Mouse (Mus musculus): ENCODE results near the gene Atp5d. TPM values are rescaled to one million over a fixed set of nuclear protein-coding genes. Genes with fewer than 3 reads are reported as not detected.

Gene Atp5d
- total RNA-seq, 2 experiments from 2014 or later = 1,252 to 1,264 TPM

DNA sequence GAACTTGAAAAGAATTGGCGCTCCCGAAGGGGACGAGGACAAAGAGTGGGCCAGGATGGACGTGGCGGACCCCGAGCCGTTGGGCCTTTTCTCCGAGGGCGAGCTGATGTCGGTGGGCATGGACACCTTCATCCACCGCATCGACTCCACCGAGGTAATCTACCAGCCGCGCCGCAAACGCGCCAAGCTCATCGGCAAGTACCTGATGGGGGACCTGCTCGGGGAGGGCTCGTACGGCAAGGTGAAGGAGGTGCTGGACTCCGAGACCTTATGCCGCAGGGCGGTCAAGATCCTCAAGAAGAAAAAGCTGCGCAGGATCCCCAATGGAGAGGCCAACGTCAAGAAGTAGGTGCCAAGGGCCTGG, 21.9 kb upstream of the Atp5d start:
- DNase-seq (ENCODE audit: low spot score) = no peak
- intact Hi-C loops (cut with DNase I) = loop anchor here (2.0 kb wide), 2 partner anchors 26 to 190 kb away; partner anchors contain the start of gene Arid3a

DNA sequence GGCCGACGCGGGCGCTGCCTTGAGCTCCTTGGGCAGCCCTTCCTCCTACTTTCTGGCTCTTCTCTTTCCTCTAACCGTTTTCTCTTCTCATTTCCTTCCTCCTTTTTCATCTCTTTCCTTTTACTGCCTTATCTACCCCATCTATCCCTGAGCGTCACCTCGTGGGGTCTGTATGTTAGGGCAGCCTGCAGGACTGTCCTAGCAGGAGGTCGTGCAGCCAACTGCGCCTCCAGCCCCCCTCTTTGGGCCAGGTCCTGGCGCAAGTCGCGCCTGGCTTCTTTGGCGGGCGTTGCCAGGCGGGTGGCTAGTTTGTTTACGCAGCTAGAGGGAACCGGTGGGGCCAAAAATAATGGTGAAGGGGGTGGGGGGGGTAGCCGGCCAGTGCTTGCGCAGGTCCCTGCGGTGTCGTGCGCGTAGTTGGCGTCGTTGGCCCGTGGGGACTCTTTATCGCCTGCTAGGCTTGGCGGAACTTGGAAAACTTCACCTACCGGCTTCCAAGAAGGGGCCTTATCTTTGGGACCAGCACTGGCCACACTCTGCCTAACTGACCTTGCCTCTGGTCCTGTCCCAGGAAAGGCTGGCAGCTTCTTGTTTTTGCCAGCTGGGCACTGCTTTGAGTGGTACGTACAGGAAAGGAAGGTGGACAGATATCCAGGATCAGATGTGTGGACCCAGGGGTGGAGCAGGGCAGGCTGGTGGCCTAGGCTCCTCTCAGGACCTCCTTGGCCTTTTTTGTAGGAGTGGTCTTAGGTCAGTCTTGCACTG, 21.3 kb upstream of the Atp5d start:
- intact Hi-C loops (cut with DNase I) = loop anchor here (2.0 kb wide), 2 partner anchors 26 to 190 kb away; partner anchors contain the start of gene Arid3a
- DNase-seq (ENCODE audit: low spot score) = peak; percentile 63

DNA sequence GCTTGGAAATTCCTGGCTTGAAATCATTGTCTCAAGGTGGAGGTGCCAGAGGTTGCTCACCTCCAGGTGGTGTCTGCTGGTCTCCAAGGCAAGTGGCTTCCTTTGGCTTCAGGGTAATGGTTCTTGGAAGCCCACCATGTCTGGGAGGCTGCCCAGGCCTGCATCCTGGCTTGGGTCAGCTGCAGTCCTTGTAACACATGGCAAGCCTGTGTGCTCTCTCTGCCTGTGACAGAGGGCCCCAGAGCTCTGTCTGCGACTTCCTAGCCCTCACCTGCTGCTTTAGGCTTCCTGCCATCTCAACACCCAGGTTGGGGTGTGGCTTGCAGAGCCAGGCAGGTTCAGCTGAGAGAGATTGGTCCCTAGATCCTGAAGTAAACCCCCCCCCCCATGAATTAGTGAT, 20.7 kb upstream of the Atp5d start:
- intact Hi-C loops (cut with DNase I) = loop anchor here (2.0 kb wide), 2 partner anchors 25 to 191 kb away; partner anchors contain the start of gene Arid3a

DNA sequence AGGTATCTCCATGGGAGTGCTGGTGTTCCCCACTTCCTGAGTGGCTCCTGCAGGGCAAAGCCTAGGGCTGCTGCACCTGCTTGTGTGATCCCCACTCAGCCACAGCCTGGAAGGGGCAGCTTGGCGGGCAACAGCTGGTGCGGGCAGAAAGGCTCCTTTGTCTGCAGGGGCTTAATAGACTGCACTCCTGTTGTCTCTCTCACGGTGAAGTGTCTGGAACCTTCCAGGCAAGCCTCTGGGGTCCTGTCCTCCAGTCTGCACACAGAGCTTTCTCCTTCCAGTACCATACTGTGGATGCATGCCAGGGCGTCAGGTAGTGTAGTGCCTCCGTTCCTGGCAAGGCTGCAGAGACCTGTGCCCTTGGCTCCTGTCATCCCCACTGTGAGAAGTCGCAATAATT, 19.9 kb upstream of the Atp5d start:
- intact Hi-C loops (cut with DNase I) = no loop called here
- no peak for DNase-seq (ENCODE audit: low spot score)

More for the DNA sequence above, 20.7 kb upstream of the Atp5d start:
- DNase-seq (ENCODE audit: low spot score) = no peak

DNA sequence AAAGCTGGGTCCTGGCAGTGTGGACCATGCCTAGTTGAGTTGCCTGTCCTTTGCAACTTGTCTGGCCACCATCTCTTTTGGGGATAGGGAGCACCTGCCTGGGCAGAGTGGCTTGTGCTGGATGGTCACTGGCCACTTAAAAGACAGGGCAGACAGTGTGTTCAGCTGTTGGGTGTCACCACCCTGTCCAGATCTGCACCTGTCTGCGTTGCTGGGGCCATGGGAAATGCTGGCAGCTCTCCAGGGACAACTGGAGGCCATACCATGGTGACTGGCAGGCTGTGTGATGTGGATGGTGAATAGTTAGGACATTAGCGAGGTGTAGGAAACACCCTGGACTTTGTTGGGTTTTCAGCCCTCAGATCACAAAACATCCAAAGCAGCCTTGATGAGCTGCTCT, 18.3 kb upstream of the Atp5d start:
- intact Hi-C loops (cut with DNase I) = no loop called here
- no peak for DNase-seq (ENCODE audit: low spot score)

DNA sequence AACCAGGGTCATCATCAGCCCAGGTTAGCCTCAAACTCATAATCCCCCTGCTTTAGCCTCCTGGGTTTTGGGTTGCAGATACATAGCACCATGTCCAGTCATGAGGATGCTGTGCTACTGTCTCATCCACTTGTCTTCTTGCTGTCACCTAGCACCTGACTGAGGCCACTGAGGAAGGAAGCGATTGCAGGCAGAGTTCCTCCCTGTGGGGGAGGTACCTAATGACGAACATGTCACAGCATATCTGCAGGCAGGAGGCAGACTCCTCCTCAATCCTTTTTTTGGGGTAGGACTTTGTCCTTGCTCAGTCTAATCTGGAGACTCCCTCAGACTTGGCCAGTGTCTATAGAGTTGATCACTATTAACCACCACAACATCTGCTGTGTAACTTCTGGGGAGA, 16.8 kb upstream of the Atp5d start:
- intact Hi-C loops (cut with DNase I) = no loop called here

DNA sequence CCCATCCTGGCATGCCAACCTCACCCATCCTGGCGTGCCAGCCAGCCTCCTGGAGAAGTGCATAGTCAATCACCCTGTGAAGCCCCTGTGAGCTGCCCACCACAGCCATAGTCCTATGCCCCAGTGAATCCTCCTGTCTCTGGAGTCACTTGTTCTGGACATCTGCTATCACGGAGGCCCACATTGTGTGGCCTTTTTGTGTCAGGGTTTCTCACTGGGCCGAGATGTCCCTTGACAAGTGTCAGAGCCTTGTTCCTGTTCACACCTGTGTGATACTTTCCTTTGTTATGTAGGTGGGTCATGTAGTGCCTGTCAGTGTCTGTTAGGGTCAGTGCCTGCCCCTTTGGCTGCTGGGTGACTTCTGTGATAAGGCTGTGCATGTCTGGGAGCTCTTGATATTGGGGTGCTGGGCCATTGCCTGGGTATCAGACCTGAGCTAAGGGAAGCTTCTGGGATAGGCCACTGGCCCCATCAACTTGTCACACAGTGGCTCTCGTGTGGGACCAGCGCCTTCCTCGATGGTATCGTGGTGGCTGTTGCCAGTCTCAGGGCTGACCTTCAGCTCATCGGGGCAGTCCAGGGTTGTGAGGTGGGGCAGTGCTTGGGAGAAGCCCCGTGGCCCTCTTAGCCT, 14.4 kb upstream of the Atp5d start:
- no peak for DNase-seq (ENCODE audit: low spot score)
- intact Hi-C loops (cut with DNase I) = no loop called here

More for the DNA sequence above, 16.8 kb upstream of the Atp5d start:
- no peak for DNase-seq (ENCODE audit: low spot score)

DNA sequence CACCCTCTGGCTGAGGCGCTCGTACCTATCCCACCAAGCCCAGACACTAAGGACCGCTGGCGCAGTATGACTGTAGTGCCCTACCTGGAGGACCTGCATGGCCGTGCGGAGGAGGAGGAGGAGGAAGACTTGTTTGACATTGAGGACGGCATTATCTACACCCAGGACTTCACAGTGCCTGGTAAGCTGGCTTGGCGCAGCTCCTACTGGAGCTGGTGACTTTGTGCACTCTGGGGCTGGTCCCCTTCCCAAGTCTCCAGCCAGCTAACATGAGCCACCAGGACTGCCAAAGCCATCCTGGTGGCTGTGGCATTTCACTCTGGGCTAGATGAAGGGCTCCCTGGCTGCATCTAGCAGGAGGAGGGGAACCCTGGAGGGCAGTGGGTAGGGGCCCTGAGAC, 10.5 kb upstream of the Atp5d start:
- intact Hi-C loops (cut with DNase I) = no loop called here
- DNase-seq (ENCODE audit: low spot score) = no peak

DNA sequence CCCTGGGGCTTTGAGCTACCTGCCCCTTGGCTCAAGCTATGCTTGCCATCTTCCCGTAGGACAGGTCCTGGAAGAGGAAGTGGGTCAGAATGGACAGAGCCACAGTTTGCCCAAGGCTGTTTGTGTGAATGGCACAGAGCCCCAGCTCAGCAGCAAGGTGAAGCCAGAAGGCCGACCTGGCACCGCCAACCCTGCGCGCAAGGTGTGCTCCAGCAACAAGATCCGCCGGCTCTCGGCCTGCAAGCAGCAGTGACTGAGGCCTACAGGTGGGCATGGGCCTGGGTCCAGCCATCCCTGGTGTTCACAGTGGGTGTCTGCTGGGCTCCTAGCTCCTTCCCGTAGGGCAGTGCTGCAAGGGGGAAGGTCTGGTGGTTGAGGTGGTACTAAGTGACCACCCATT, 8.6 kb upstream of the Atp5d start:
- intact Hi-C loops (cut with DNase I) = no loop called here
- no peak for DNase-seq (ENCODE audit: low spot score)

DNA sequence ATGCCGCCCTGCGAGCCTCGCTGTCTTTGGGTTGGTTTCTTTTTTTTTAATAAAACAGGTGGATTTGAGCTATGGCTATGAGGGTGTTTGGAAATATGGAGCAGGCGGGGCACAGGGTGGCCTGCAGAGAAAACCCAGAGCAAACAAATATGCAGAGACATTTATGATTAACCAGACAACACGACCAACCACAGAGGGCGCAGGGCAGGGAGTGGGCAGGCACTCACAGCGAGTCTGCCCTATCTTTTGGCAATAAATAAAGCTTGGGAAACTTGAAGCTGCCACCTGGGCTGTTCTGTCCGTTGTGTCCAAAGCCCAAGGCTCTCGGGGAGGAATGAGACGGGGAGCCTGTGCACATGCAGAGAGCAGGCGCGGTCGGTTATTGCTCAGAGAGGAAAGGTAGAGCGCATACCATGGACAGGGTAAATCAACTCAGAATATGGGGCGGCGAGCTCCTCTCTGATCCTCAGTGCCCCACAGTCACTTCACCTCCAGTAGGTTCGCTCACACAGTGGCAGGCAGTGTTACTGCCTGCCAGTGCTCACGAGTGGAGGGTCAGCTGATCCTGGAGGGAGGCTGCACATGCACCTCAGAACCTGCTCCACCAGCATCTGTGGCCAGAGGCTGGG, 7.9 kb upstream of the Atp5d start:
- intact Hi-C loops (cut with DNase I) = no loop called here
- DNase-seq (ENCODE audit: low spot score) = no peak

DNA sequence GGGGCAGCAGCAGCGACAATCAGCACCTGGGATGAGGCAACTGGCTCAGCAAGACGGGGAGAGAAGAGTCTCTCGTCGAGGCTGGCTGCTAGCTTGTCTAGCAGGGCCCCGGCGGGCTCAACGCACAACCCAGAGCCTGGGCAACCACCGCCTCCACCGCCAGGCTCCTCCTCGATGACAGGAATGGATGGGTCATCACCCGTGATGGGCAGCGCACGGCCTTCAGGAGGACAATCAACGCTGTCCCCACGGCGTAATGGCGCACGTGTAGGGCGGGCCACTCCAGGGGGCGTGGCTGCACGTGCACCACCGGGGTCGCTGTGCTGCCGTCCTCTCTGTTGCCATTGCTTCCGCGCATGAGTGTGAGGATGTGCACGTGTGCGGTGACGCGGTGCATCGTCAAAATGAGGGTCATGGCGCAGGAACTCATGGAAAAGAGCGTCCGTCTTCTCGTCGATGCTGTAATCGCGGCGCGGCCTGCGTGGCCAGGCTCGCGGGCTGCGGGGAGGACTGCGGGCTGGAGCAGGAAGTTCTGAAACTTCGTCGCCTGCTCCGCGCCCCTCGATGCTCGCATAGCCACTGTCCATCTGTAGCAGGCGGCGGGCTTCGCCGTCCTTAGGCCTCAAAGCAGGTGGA, 7.0 kb upstream of the Atp5d start:
- DNase-seq (ENCODE audit: low spot score) = no peak
- intact Hi-C loops (cut with DNase I) = no loop called here

DNA sequence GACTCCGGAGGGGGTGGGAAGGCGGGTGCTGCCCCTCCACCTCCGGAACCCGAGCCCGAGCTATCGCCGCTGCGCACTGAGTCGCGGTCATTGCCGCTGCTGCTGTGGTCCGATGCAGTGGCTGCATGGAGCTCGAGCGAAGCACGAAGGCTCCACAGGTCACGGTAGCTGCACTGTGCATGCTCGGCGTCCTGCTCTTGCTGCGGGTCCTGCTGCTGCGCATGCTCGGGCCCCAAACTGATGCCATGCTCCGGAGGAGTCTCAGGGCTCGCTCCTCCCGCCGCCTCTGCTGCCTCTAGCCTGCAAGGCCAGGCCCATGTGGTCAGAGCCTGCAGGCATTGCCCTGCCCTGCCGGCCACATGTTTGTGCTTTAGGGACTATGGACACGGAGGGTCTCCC, 6.5 kb upstream of the Atp5d start:
- DNase-seq (ENCODE audit: low spot score) = no peak
- intact Hi-C loops (cut with DNase I) = no loop called here

DNA sequence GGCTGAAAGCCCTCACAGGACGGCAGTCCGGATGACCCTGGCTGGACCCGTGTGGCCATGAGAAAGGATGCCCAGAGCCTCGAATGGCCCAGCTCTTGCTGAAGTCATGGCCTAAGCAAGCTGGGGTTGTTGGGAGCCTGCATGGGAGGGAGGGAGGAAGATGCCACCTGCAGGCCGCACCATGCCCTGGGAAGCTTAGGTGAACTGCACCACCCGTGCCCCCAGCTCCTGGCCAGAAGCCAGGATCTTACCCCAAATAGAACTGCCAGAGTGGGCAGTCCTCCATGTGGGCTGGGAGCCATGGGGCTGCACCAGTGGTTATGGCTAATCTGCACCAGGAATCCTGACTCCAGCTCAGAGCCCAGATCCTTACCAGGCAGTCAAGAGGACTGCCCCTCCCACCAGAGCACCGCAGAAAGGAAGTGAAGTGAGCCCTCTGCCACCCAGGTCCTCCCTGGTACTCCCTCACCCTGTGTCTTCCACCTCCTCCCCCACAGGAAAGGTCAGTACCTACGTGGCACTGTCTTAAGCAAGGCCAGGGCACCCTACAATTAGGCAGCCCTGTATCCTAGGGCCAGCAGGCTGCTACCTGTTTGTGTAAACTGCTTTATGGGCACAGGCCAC, 5.1 kb upstream of the Atp5d start:
- DNase-seq (ENCODE audit: low spot score) = peak; percentile 37
- intact Hi-C loops (cut with DNase I) = no loop called here

DNA sequence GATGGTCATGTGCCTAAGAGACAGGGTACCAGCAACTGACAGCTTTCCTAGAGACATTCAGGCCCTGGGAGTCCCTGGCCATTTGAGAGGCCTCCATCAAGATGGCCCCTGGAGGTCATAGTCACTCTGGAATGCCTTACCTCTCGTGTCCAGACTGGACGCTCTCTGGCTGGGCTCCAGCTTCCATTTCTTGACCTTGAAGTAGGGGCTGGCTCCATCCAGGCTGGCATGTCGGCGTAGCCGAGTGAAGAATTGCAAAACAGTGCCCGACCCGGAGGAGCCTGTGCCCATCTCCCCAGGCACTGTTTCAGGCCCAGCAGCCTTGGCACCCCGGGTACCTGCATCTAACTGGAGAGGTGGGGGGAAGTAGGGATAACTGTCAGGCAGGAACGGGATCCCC, 4.0 kb upstream of the Atp5d start:
- intact Hi-C loops (cut with DNase I) = no loop called here
- no peak for DNase-seq (ENCODE audit: low spot score)

DNA sequence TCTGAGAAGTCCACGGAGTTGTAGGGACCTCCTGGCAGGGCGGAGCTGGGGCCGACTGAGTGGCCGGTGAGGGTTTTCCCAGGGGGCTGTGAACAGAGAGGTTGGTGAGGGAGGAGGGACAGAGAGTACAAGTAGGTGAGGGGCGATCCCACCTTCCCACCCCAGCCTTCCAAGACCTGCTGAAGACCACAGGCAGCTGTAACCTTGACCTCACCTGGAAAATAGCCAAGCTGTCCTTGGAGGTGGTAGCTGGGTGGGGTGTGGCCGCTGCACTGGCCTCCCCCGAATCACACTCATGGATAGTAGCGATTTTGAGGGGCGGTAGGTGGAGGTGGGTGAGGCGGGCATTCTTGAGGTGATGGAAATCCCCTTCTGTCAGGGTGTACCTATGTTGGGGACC, 3.3 kb upstream of the Atp5d start:
- intact Hi-C loops (cut with DNase I) = loop anchor here (5.0 kb wide), 1 partner anchor 148 kb away; the partner anchor contains the start of gene Cnn2
- DNase-seq (ENCODE audit: low spot score) = no peak

DNA sequence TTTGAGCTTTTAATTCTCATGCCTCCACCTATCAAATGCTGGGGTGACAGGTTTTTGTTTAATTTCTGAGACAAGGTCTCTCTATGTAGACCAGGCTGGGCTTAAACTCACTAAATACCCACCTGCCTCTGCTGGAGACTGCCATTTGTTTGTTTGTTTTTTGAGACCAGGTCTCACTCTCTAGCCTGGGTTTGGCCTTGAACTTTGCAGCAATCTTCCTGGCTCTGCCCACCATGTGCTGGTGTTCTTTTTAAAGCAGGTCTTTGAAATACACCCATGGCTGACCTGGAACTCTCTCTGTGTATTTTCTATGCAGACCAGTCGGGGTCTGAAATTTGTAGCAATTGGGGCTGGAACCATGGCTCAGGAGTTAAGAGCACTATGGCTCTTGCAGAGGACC, 2.8 kb upstream of the Atp5d start:
- intact Hi-C loops (cut with DNase I) = loop anchor here (5.0 kb wide), 1 partner anchor 148 kb away; the partner anchor contains the start of gene Cnn2
- DNase-seq (ENCODE audit: low spot score) = no peak

DNA sequence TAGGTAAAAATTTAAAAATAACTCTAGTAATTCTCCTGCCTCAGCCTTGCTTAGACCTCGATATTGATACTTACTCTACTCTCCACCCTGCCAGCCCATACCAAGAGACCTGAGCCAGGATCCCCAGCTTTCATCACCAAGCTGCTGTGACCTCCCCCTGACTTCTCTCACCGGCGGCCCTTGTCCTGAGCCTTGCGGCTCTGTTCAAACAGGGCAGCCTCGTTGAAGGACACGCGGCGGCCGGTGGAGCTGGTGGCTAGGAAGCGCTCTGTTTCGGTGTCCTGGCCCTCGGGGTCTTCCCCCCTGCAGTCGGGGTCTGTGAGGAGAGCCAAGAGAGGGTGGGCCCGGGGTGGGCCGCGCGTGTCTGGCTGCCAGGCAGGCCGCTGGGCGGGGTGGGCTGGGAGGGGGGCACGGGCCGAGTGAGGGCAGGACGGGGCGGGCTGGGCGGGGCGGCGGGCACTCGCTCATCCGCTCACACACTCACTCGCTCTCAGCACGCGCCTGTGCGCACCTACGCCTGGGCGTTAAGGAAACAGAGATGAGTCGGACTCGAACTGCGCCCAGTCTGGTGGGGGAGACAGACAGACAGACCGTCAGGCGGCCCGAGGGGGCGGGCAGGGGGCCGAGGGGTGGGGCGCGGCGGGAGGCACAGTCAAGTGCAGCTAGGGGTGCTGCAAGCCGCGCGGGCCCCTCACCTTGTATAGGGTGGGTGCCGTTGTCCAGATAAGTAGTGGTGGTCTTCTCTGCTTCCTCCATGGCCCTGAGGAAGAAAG, 2.1 kb upstream of the Atp5d start:
- intact Hi-C loops (cut with DNase I) = loop anchor here (5.0 kb wide), 1 partner anchor 149 kb away; the partner anchor contains the start of gene Cnn2
- DNase-seq (ENCODE audit: low spot score) = no peak

DNA sequence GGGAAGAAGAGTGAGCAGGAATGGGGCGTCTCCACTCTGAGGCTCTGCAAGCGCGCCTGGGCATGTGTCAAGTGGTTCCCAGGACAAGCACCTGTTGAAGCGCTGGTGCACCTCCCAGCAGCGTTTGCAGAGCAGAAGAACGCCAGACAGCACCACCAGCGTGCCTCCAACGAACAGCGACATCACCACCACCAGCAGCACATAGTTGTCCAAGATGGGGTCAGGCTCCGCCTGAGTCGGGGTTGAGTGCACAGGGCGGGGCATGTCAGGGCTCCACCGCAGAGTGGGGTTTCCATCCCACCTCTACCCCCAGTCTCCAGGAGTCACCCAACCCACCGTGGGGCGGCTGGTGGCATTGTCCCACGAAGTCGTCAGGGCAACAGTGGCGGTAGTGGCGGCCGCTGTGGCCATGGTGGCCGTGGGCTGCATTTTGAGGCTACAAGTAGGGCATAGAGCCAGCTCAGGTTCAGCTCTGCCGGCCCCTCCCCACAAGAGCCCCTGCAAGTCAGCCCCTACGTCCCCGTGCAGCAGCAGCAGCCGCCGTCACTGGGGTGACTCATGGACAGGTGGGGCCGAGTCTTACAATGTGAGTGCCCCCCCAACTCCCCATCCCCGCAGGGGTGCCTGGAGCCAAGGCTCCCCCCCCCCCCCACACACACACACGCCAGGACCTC, 1.3 kb upstream of the Atp5d start:
- intact Hi-C loops (cut with DNase I) = loop anchor here (5.0 kb wide), 1 partner anchor 150 kb away; the partner anchor contains the start of gene Cnn2
- no peak for DNase-seq (ENCODE audit: low spot score)
